Mouse (Mus musculus) activated CD4-positive, CD25-positive, alpha-beta regulatory T cell, adult 4 months (primary cell): ENCODE results near the gene Gm10273. TPM values are rescaled to one million over a fixed set of nuclear protein-coding genes. Genes with fewer than 3 reads are reported as not detected.
"Not testable (repeated sequence)": the region's sequence is repeated elsewhere in the genome, so short reads cannot be mapped to it uniquely, and the experiment has no call there.

Experiments used
- ATAC-seq: one replicate; pipeline ENCODE4 v1.8.0; 2017
- polyA plus RNA-seq, 2 experiments: library from polyadenylated mRNA; unstranded; fragments of 100-300 nt; shearing (Covaris generic); gene quantifications; one replicate each; pipeline ENCODE4 v1.2.1; 2017

The Gm10273 gene
- 10 to 100 TPM; 37.3 to 71.3 TPM for polyA plus RNA-seq

- not testable (repeated sequence) for ATAC-seq
Observed at GRCm38 (mm10) chr10:59395461-59395860, at the start of gene Gm10273. Gm10273 (plus strand) TSS chr10:59395632.

- ATAC-seq, result no peak
Observed at GRCm38 (mm10) chr10:59346560-59346959, 48.9 kb upstream of the Gm10273 start.

GRCm38 (mm10) chr10:59348200-59348599, 47.2 kb upstream of the Gm10273 start:
- ATAC-seq, result no peak

GRCm38 (mm10) chr10:59349536-59349935, 45.9 kb upstream of the Gm10273 start:
- ATAC-seq, result no peak

- ATAC-seq, result no peak
Observed at GRCm38 (mm10) chr10:59353065-59353464, 42.4 kb upstream of the Gm10273 start.

- ATAC-seq, result no peak
Observed at GRCm38 (mm10) chr10:59354120-59354519, 41.3 kb upstream of the Gm10273 start.

- ATAC-seq, result no peak
Observed at GRCm38 (mm10) chr10:59355020-59355419, 40.4 kb upstream of the Gm10273 start.

GRCm38 (mm10) chr10:59358744-59359143, 36.7 kb upstream of the Gm10273 start:
- ATAC-seq, result no peak

GRCm38 (mm10) chr10:59363208-59363607, 32.2 kb upstream of the Gm10273 start:
- no peak for ATAC-seq

GRCm38 (mm10) chr10:59364551-59364950, 30.9 kb upstream of the Gm10273 start:
- ATAC-seq, result no peak

- ATAC-seq, result no peak
Observed at GRCm38 (mm10) chr10:59365804-59366589, 29.4 kb upstream of the Gm10273 start.

- ATAC-seq, result no peak
Observed at GRCm38 (mm10) chr10:59366746-59367145, 28.7 kb upstream of the Gm10273 start.

- no peak for ATAC-seq
Observed at GRCm38 (mm10) chr10:59367206-59367605, 28.2 kb upstream of the Gm10273 start.

- no peak for ATAC-seq
Observed at GRCm38 (mm10) chr10:59368729-59369128, 26.7 kb upstream of the Gm10273 start.

GRCm38 (mm10) chr10:59369426-59369825, 26.0 kb upstream of the Gm10273 start:
- ATAC-seq, result no peak

GRCm38 (mm10) chr10:59377906-59378305, 17.5 kb upstream of the Gm10273 start:
- no peak for ATAC-seq

- ATAC-seq, result no peak
Observed at GRCm38 (mm10) chr10:59378728-59379127, 16.7 kb upstream of the Gm10273 start.

GRCm38 (mm10) chr10:59379927-59380326, 15.5 kb upstream of the Gm10273 start:
- ATAC-seq, result peak; percentile 78

GRCm38 (mm10) chr10:59380411-59380821, 15.0 kb upstream of the Gm10273 start:
- peak; percentile 91 for ATAC-seq

- not testable (repeated sequence) for ATAC-seq
Observed at GRCm38 (mm10) chr10:59381563-59381962, 13.9 kb upstream of the Gm10273 start.

GRCm38 (mm10) chr10:59386951-59387350, 8.5 kb upstream of the Gm10273 start:
- ATAC-seq, result no peak

GRCm38 (mm10) chr10:59389652-59390051, 5.8 kb upstream of the Gm10273 start:
- ATAC-seq, result no peak

- ATAC-seq, result peak; percentile 91
Observed at GRCm38 (mm10) chr10:59391907-59392306, 3.5 kb upstream of the Gm10273 start.
